Mouse (Mus musculus): ENCODE measurements around the gene Tmx2.

DNA sequence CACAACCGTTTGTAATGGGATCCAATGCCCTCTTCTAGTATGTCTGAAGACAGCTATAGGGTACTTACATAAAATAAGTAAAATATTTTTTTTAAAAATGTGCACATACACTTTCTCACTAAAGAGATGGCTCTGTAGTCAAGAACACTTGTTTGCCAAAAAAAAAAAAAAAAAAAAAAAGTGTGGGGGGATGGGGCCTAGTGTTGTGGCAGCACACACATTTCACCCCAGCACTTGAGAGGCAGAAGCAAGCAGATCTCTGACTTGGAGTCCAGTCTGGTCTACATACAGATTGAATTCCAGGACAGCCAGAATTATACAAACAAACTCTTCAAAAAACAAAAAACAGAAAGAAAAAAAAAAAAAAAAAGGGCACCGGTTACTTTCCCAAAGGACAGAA lies 41.8 kb upstream of the Tmx2 start:
- TF ChIP-seq GATA1 (IDR thresholded peaks at IDR 0.05; ENCODE audit: borderline replicate concordance, low read length), result no peak
- no peak for TF ChIP-seq FLI1 (IDR thresholded peaks at IDR 0.05; ENCODE audit: low read length)

All from megakaryocyte, embryonic 14.5 days (primary cell).